Mouse (Mus musculus): ENCODE measurements around the gene Tnfsf14.

GRCm38 (mm10) chr17:57172378-57172777, 21.6 kb downstream of the Tnfsf14 start:
- TF ChIP-seq CTCF (IDR thresholded peaks at IDR 0.05; ENCODE audit: control insufficient read depth, insufficient read depth, insufficient replicate concordance, low read depth, low read length) (no peak), POLR2A (IDR thresholded peaks at IDR 0.05; ENCODE audit: control insufficient read depth, low read depth, low read length) (no peak)
